Mouse (Mus musculus): ENCODE measurements around the gene Gm28044. TPM values are rescaled to one million over a fixed set of nuclear protein-coding genes. Genes with fewer than 3 reads are reported as not detected.
"Not testable (repeated sequence)": the region's sequence is repeated elsewhere in the genome, so short reads cannot be mapped to it uniquely, and the experiment has no call there.

The Gm28044 gene
- polyA plus RNA-seq (2012; ENCODE audit: insufficient read depth, insufficient read length, missing spikeins) = not detected in 2 replicates

- Histone ChIP-seq H3K4me1 (ENCODE audit: control insufficient read depth, insufficient read depth, low read length) (peaks cover 5% of the 10 kb centered on the region; the same call in 1 of the 2 replicates), H3K27ac (ENCODE audit: insufficient read depth, low read depth, low read length) (peak within 1 kb of the TSS; percentile 83), H3K4me3 (ENCODE audit: insufficient read depth, low read length) (peak within 1 kb of the TSS; percentile 95)
- no peak for TF ChIP-seq CTCF (IDR thresholded peaks at IDR 0.05; ENCODE audit: low read depth, low read length)
- TF ChIP-seq POLR2A (IDR thresholded peaks at IDR 0.05; ENCODE audit: borderline replicate concordance, low read depth, low read length) = no peak
These were observed at the start of gene Gm28044, which contains the start of gene Zfp953 for GRCm38 (mm10) chr13:67360131-67360744. Gene Gm28044 (minus strand): TSS chr13:67360536. Gene Zfp953 (minus strand): TSS chr13:67360605.

- H3K4me1 ChIP-seq (ENCODE audit: control insufficient read depth, insufficient read depth, low read length) = not testable (repeated sequence)
- peak within 1 kb of the TSS; percentile 73 for H3K27ac ChIP-seq (ENCODE audit: insufficient read depth, low read depth, low read length)
These were observed 39.0 kb upstream of the Gm28044 start, which contains the start of gene Zfp429 for GRCm38 (mm10) chr13:67399183-67399903. Gene Zfp429 (minus strand): TSS chr13:67399819.

GRCm38 (mm10) chr13:67376255-67376654, 15.9 kb upstream of the Gm28044 start:
- H3K27ac ChIP-seq (ENCODE audit: insufficient read depth, low read depth, low read length); H3K4me3 ChIP-seq (ENCODE audit: insufficient read depth, low read length); H3K4me1 ChIP-seq (ENCODE audit: control insufficient read depth, insufficient read depth, low read length): not testable (repeated sequence)

More at GRCm38 (mm10) chr13:67399183-67399903, 39.0 kb upstream of the Gm28044 start, which contains the start of gene Zfp429:
- peak within 1 kb of the TSS; percentile 86 for H3K4me3 ChIP-seq (ENCODE audit: insufficient read depth, low read length)

GRCm38 (mm10) chr13:67375050-67375911, 14.9 kb upstream of the Gm28044 start, which contains the start of the genes Gm28041 and Zfp456:
Gene Gm28041 (minus strand): TSS chr13:67375733.
Gene Zfp456 (minus strand): TSS chr13:67375810.
- H3K4me3 ChIP-seq (ENCODE audit: insufficient read depth, low read length) = peak within 1 kb of the TSS; percentile 75
- not testable (repeated sequence) for H3K4me1 ChIP-seq (ENCODE audit: control insufficient read depth, insufficient read depth, low read length)
- peak within 1 kb of the TSS; percentile 48 for H3K27ac ChIP-seq (ENCODE audit: insufficient read depth, low read depth, low read length)

- Histone ChIP-seq H3K4me1 (ENCODE audit: control insufficient read depth, insufficient read depth, low read length) (no peaks in the 10 kb centered on the region), H3K4me3 (ENCODE audit: insufficient read depth, low read length) (no peak overlapping the region), H3K27ac (ENCODE audit: insufficient read depth, low read depth, low read length) (no peak overlapping the region)
- TF ChIP-seq POLR2A (IDR thresholded peaks at IDR 0.05; ENCODE audit: borderline replicate concordance, low read depth, low read length) (no peak), CTCF (IDR thresholded peaks at IDR 0.05; ENCODE audit: low read depth, low read length) (no peak)
These were observed 8.5 kb downstream of the Gm28044 start for GRCm38 (mm10) chr13:67351854-67352253.

- TF ChIP-seq CTCF (IDR thresholded peaks at IDR 0.05; ENCODE audit: low read depth, low read length) = no peak
- no peak for TF ChIP-seq POLR2A (IDR thresholded peaks at IDR 0.05; ENCODE audit: borderline replicate concordance, low read depth, low read length)
- Histone ChIP-seq H3K4me3 (ENCODE audit: insufficient read depth, low read length) (no peak overlapping the region), H3K4me1 (ENCODE audit: control insufficient read depth, insufficient read depth, low read length) (no peaks in the 10 kb centered on the region), H3K27ac (ENCODE audit: insufficient read depth, low read depth, low read length) (no peak overlapping the region)
These were observed 16.9 kb downstream of the Gm28044 start for GRCm38 (mm10) chr13:67343422-67343821.

GRCm38 (mm10) chr13:67332877-67333276, 27.5 kb downstream of the Gm28044 start:
- Histone ChIP-seq H3K4me3 (ENCODE audit: insufficient read depth, low read length) (peak overlapping the region; percentile 82), H3K4me1 (ENCODE audit: control insufficient read depth, insufficient read depth, low read length) (peaks cover 6% of the 10 kb centered on the region), H3K27ac (ENCODE audit: insufficient read depth, low read depth, low read length) (no peak overlapping the region)
- TF ChIP-seq CTCF (IDR thresholded peaks at IDR 0.05; ENCODE audit: low read depth, low read length) (no peak), POLR2A (IDR thresholded peaks at IDR 0.05; ENCODE audit: borderline replicate concordance, low read depth, low read length) (no peak)

GRCm38 (mm10) chr13:67332019-67332724, 28.2 kb downstream of the Gm28044 start, which contains the start of gene Zfp595:
Gene Zfp595 (minus strand): TSS chr13:67332570.
- TF ChIP-seq CTCF (IDR thresholded peaks at IDR 0.05; ENCODE audit: low read depth, low read length) = no peak
- TF ChIP-seq POLR2A (IDR thresholded peaks at IDR 0.05; ENCODE audit: borderline replicate concordance, low read depth, low read length) = no peak
- Histone ChIP-seq H3K4me3 (ENCODE audit: insufficient read depth, low read length) (peak within 1 kb of the TSS; percentile 82), H3K4me1 (ENCODE audit: control insufficient read depth, insufficient read depth, low read length) (peaks cover 6% of the 10 kb centered on the region), H3K27ac (ENCODE audit: insufficient read depth, low read depth, low read length) (peak within 1 kb of the TSS; percentile 39)

- Histone ChIP-seq H3K4me3 (ENCODE audit: insufficient read depth, low read length) (peak overlapping the region; percentile 95), H3K4me1 (ENCODE audit: control insufficient read depth, insufficient read depth, low read length) (no peaks in the 10 kb centered on the region), H3K27ac (ENCODE audit: insufficient read depth, low read depth, low read length) (peak overlapping the region; percentile 27)
- TF ChIP-seq CTCF (IDR thresholded peaks at IDR 0.05; ENCODE audit: low read depth, low read length) (no peak), POLR2A (IDR thresholded peaks at IDR 0.05; ENCODE audit: borderline replicate concordance, low read depth, low read length) (no peak)
These were observed 53.6 kb downstream of the Gm28044 start for GRCm38 (mm10) chr13:67306718-67307117.
